Mouse (Mus musculus) thymus, postnatal 0 days (tissue): ENCODE data around the gene Ikzf3. TPM values are rescaled to one million over a fixed set of nuclear protein-coding genes. Genes with fewer than 3 reads are reported as not detected.

Experiments used
- DNase-seq: peaks from one replicate; pipeline ENCODE4 v3.0.0-alpha.2; 2015; ENCODE audit warnings: low spot score
- polyA plus RNA-seq: library from polyadenylated mRNA; unstranded; fragments of >200 nt; fragmentation: Nextera tagmentation; extraction: Ambion mirVana; gene quantifications from 2 replicates; pipeline ENCODE4 v1.2.1, GENCODE M21; 2015

Ikzf3 gene
- polyA plus RNA-seq, 1 experiment from 2014 or later: 59.5 TPM

DNA sequence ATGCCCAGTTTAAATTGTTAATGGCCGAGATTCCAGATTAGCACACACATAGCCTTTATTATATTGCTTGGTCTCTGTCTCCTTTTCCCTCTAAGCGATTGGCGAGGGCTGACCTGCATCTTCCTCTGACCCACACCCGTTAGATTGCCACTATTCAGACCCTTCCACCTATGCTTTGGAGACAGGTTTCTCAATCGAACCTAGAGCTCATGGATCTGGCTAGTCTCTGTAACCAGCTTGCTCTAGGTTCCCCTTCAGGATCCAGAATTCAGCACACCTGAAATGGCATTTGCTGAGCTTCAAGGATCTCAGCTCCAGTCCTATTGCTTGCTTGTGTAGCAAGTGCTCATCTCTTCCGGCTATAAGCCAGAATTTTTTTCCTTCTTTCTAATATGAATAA, 23.6 kb upstream of the Ikzf3 start:
- no peak for DNase-seq

DNA sequence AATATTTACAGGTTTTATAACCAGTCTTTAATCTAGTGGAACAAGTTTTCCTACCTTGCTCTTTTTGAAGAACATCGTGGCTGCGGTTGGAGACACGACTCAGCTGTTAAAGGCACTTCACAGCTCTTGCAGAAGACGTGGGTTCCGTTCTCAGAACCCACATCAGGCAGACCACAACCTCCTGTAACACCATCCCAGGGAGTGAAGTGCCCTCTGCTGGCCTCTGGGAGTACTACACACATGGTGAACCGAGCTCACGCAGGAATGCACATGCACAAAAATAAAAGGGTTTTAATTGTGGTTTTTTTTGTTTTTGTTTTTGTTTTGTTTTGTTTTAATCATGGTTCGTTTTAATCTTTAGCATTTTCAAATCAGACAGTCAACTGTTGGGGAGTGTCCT, 22.5 kb upstream of the Ikzf3 start:
- DNase-seq: peak; percentile 60

- DNase-seq: no peak
These were observed 18.1 kb upstream of the Ikzf3 start for GRCm38 (mm10) chr11:98563921-98564414.

DNA sequence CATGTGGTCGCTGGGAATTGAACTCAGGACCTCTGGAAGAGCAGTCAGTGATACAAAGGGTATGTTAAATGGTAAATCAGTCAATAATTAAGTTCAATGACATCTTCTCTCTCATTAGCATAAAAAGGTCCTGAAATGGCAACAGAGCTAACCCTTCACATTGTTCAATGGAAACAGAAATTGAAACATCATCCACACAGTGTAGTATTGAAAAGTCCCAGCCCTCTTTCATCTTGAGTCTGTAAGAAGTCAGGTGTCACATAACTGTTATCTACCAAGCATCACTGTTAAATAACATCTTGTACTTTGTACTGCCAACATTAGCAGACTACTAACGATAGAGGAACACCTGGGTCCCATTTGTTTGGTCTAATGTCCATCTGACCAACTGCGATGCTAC, 17.2 kb upstream of the Ikzf3 start:
- DNase-seq: no peak

DNA sequence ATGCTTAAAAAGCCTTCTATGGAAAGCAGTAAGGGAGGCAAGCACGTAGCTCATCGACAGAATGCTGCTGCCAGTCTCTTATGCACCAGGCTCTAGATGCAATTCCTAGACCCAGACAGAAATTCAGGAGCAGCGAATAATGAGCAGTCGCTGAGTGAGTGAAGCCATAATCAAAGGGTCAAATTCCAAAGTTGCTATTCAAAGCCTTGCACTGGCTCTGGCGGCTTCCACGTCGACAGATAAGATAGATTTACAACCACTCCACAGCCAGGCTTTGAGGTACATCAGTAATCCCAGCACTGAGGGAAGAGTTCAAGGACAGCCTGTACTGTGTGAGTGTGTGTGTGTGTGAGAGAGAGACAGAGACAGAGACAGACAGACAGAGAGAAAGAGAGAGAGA, 15.1 kb upstream of the Ikzf3 start:
- DNase-seq: no peak

DNA sequence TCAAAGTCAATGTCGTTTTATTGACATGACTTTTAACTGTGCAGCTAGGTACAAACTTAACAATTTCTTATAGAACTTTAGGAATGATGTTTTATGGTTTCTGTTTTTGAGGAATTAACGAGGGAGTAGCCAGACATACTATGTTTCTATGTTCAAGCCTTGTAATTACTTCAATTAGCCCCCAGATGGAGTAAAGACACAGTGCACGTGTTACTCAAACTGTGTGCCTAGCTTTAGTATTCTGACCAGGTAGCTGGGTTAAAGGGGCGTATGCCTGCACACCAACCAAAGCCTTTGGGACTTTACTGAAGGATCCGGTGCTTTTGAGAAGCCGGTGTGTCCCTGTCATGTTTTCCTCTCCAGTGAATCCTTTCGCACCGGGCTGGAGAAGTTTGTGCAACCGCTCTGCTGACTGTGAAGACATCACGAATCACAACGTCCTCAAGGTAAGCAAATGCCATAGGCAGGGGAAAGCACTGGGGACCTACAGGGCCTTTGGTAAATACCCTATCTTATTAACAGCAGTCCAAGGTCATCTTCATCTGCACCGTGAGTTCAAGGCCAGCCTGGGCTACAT, 9.4 kb upstream of the Ikzf3 start:
- DNase-seq: no peak

DNA sequence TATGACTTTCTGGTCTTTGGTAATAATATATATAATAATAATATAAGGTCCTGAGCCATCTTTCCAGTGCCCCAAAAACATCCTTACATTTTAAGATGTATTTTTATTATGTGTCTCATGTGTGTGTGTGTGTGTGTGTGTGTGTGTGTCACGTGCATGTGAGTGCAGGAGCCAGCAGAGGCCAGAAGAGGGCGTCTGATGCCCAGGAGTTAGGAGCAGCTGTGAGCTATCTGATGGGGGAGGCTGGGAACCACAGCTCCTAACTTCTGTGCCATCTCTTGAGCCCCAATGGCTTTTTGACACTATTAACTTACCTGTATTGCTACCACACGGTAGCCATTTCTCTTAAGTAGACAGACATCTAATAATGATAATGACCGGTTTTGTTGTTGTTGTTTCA, 8.1 kb upstream of the Ikzf3 start:
- DNase-seq: no peak

DNA sequence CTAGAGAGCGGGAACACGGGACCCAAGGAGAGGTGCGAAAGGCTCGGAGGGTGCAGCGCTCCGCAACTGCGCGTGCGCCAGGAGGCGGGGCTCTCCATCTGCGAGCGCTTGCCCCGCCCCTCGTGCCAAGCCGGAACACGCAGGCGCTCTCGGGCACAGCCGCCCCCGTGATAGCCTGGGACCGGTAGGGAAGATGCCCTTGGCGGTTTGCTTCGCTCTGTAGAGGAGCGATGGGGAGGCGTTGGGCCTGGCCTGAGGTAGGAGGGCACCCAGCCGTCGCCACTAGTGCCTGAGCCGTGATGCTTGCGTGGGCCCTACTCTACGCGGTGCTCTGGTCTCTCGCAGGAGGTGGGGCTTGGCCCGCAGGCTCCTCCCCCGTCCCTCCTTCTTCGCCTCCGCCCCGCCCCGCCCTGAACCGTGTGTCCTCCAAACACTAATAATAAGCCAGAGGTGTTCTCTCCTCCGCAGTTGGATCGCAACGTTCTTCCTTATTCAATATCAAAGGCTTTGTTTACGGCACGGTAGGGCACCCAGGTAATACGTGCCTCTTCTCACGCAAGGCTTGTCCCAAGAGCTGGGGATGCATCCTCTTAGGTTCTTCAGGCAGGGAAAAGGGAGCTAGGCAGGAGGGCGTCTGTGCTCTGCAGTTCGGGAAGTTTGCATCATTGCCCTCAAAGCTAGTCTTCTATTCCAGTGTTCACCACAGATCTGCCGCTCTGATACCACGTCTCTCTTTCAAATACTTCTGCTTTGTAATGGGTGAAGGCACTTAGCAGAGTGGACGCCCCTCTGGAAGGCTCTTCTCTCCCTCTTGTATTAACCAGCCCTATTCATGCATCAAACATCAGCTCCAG, 5.4 kb upstream of the Ikzf3 start, which contains the start of gene Zpbp2:
Gene Zpbp2 (plus strand): TSS at position 123 of the 854 bp plus-strand sequence.
- DNase-seq: peak; percentile 98

DNA sequence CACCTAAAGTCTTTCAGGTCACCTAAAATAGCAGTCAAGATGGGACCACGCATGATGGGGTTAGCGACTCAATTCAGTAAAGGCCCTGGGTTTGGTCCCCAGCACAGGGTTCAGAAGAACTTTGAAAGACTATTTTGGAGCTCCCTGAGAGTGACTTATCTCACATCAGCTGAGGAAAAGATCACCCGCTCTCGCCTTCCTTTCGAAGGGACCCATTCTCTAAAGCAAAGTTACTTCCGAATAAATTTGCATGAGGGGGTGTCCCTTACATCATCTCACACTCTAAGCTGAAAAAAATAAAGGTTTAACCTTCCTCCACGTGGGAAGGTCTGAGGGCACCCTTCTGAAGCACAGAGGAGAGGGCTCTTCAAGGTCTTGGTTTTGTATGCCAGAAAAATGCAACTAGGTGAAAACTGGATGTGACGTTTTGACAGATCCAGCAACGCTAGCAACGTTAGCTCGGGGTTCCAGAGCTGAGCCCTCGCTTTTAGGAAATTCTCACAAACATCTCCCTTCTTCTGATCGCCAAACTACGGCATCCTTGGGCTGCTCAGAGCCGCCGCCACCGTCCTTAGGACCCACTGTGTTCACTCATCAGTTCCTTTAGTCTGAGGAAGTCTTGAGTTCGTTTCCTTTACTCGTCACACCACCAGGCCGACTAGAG, 4.6 kb upstream of the Ikzf3 start:
- DNase-seq: no peak

DNA sequence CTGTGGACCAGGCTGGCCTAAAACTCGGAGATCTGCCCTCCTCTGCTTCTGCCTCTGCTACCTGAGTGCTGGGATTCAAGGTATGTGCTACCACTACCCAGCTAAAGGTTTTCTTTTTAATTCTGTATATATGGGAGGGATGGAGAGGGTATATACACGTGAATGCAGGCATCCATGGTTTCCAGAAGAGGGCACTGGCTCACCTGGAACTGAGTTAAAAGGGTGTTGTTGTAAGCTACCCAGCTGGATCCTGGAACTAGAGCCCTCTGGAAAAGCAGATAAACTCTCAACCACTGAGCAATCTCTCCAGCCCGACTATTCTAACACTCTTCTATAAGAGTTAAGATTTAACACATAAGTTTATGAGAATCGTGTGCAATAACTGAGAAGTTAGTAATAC, 3.5 kb upstream of the Ikzf3 start:
- no peak for DNase-seq

DNA sequence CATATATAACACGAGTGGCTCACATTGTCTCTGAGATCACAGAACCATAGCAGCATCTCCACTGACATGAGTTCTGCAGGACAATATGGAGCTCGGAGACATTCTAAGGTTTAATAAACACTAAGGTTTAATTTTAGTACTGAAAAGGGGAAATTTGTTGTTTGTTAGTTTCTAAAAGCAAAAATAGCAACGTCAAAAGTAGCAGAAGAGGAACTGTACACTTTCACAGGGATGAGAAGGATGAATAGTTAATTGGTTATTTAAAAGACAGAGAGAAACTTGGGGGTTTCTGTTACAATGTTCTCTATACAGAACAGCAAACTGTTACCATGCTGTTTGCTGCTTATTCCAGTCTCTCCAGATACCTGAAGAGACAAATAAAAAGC, 1.5 kb upstream of the Ikzf3 start:
- DNase-seq: no peak

DNA sequence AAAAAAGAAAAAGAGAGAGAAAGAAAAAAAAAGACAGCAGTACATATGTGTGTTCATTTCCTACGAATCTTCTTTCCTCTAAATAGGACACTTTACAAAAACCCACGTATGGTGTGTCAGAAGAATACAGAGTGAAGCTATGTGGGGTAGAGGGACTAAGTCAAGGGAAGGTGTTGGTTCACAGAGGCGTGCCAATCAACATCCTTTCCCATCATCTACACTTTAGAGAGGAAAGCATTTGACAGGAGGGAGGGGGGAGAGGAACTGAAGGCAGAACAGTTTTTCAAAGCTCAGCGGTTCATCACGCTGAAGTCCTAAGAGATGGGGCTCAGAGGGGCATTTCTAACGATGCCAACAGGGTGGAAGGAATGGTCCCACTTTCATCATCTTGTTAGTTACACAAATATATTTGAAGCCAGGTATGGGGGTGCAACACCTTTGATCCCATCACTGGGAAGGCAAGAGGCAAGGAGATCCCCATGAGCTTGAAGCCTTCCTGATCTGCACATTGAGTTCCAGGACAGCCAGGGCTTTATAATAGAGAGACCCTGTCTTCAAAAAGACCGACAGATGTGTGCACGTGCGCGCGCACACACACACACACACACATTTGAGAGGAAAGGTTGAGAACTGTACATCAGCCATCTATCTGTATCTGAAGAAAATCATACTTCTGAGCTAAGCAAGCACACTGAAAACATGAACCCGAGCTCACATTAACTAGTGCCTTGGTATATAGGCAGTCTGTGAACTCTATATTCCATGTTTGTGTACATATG, 887 bp upstream of the Ikzf3 start:
- peak; percentile 46 for DNase-seq

- DNase-seq: peak; percentile 29
These were observed 747 bp downstream of the Ikzf3 start for GRCm38 (mm10) chr11:98544890-98545677.

DNA sequence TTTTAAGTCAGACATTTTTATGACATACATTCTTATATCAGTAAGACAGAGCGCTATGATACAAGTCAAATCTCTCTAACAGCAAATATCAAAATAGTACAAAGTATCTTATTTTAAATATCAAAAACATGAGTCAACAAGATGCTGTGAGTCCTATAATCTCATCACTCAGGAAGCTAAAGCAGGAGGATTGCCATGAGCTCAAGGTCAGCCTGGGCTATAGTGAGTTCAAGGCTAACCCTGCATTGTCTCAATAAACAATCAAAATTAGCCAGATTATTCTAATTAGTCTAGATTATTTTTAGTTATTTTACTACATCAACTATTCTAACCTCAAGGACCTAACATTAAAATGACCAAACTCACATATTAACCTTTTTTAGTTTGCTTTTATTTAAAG, 2.4 kb downstream of the Ikzf3 start:
- DNase-seq: no peak

- no peak for DNase-seq
These were observed 3.3 kb downstream of the Ikzf3 start for GRCm38 (mm10) chr11:98542553-98542952.

- DNase-seq: no peak
These were observed 5.5 kb downstream of the Ikzf3 start for GRCm38 (mm10) chr11:98540319-98540718.

- DNase-seq: no peak
These were observed 8.3 kb downstream of the Ikzf3 start for GRCm38 (mm10) chr11:98537480-98538034.

DNA sequence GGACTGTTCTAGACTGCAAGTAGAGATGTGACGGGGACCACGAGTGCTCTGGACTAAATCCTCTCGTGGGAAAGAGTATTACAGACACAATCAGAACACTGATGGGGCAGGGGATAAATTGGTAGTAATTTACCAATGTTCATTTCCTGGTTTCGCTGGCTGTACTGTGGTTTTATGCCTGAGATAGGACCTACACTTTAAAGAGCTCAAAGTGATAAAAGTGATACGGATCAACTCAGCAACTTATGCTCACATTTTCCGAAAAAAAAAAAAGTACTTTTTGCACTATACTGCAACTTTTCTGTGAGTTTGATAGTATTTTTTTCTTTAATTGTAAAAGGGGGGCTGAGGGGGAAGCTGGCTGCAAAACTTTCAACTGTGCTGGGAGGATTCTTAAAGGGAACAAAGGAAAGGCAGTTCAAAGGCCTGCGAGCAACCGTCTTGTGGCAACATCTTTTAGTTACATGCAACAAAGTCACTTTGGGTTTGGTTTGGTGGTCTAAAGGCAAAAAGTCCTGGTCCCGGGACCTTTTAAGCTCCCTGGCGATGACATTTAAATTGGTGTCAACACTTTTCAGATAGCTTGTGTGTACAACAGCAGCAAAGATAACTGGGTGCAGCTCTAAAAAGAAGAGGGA, 18.9 kb downstream of the Ikzf3 start:
- DNase-seq: peak; percentile 80

- DNase-seq: peak; percentile 70
These were observed 20.7 kb downstream of the Ikzf3 start for GRCm38 (mm10) chr11:98525140-98525539.

DNA sequence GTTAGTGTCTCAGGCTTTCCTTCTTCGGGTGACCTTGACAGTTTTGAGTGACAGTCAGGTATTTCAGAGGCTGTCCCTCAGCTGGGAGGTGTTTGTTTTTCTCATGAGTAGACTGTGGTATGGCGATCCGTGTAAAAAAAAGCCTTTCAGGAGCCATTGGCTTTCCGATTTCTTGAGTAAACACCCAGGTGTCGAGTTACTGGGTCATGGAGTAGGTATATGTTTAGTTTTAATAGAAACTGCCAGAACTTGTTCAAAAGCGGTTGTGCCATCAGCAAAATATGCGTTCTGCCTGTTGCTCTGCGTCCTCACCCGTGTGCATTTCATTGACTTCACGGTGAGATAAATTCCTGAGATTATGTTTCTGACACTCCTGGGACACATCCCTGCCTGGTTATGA, 25.4 kb downstream of the Ikzf3 start:
- DNase-seq: no peak
